Mouse (Mus musculus): ENCODE data around the gene Bst1. TPM values are rescaled to one million over a fixed set of nuclear protein-coding genes. Genes with fewer than 3 reads are reported as not detected.

Gene Bst1
- total and polyA plus RNA-seq, 2 experiments from 2014 or later, result 0.11 to 0.76 TPM

- Histone ChIP-seq H3K9me3 (ENCODE audit: low read length) (no peaks in the 10 kb centered on the region), H3K4me3 (ENCODE audit: low read depth, low read length) (no peak overlapping the region), H3K27ac (ENCODE audit: low read depth, low read length) (no peak overlapping the region), H3K36me3 (ENCODE audit: insufficient read depth) (no peaks in the 10 kb centered on the region), H3K9ac (no peak overlapping the region), H3K4me2 (ENCODE audit: low read depth) (no peak overlapping the region), H3K4me1 (ENCODE audit: insufficient read depth) (no peaks in the 10 kb centered on the region), H3K27me3 (ENCODE audit: insufficient read depth, low read length) (no peaks in the 10 kb centered on the region)
- no peak for DNase-seq
- WGBS, result 93% methylated on average over 2 of the region's 2 CpGs
- ATAC-seq, result no peak
- TF ChIP-seq CTCF (IDR thresholded peaks at IDR 0.05; ENCODE audit: low read depth), result no peak
These were observed 4.1 kb upstream of the Bst1 start for GRCm38 (mm10) chr5:43814536-43814935.

- no peaks in the 10 kb centered on the region for H3K27me3 ChIP-seq (ENCODE audit: insufficient read depth, low read length)
- H3K4me1 ChIP-seq (ENCODE audit: insufficient read depth), result no peaks in the 10 kb centered on the region
- DNase-seq, result no peak
- no peaks in the 10 kb centered on the region for H3K36me3 ChIP-seq (ENCODE audit: insufficient read depth)
- H3K9me3 ChIP-seq (ENCODE audit: low read length), result no peaks in the 10 kb centered on the region
- ATAC-seq, result no peak
- WGBS, result 67% methylated on average over 1 of the region's 1 CpGs
- H3K4me2 ChIP-seq (ENCODE audit: low read depth), result no peak overlapping the region
- no peak overlapping the region for H3K4me3 ChIP-seq (ENCODE audit: low read depth, low read length)
- H3K9ac ChIP-seq, result no peak overlapping the region
- TF ChIP-seq CTCF (IDR thresholded peaks at IDR 0.05; ENCODE audit: low read depth), result no peak
- H3K27ac ChIP-seq (ENCODE audit: low read depth, low read length), result no peak overlapping the region
These were observed 2.9 kb upstream of the Bst1 start for GRCm38 (mm10) chr5:43815769-43816168.

- no peaks in the 10 kb centered on the region for H3K4me1 ChIP-seq (ENCODE audit: insufficient read depth)
- no peaks in the 10 kb centered on the region for H3K9me3 ChIP-seq (ENCODE audit: low read length)
- H3K4me3 ChIP-seq (ENCODE audit: low read depth, low read length), result no peak overlapping the region
- H3K36me3 ChIP-seq (ENCODE audit: insufficient read depth), result no peaks in the 10 kb centered on the region
- DNase-seq (no peak), ATAC-seq (no peak)
- TF ChIP-seq CTCF (IDR thresholded peaks at IDR 0.05; ENCODE audit: low read depth), result no peak
- no peaks in the 10 kb centered on the region for H3K27me3 ChIP-seq (ENCODE audit: insufficient read depth, low read length)
- no peak overlapping the region for H3K9ac ChIP-seq
- H3K4me2 ChIP-seq (ENCODE audit: low read depth), result no peak overlapping the region
- 95% methylated on average over 11 of the region's 11 CpGs for WGBS
- no peak overlapping the region for H3K27ac ChIP-seq (ENCODE audit: low read depth, low read length)
These were observed 2.1 kb downstream of the Bst1 start for GRCm38 (mm10) chr5:43820785-43821184.

GRCm38 (mm10) chr5:43821538-43821937 is 2.9 kb downstream of the Bst1 start, which contains the start of gene Fbxl5:
TSS of gene Fbxl5 (minus strand) at chr5:43821638.
- no peak for DNase-seq
- no peak within 1 kb of the TSS for H3K4me2 ChIP-seq (ENCODE audit: low read depth)
- H3K4me1 ChIP-seq (ENCODE audit: insufficient read depth), result no peaks in the 10 kb centered on the region
- no peaks in the 10 kb centered on the region for H3K27me3 ChIP-seq (ENCODE audit: insufficient read depth, low read length)
- no peak for ATAC-seq
- no peak within 1 kb of the TSS for H3K4me3 ChIP-seq (ENCODE audit: low read depth, low read length)
- H3K36me3 ChIP-seq (ENCODE audit: insufficient read depth), result no peaks in the 10 kb centered on the region
- no peak within 1 kb of the TSS for H3K9ac ChIP-seq
- no peaks in the 10 kb centered on the region for H3K9me3 ChIP-seq (ENCODE audit: low read length)
- TF ChIP-seq CTCF (IDR thresholded peaks at IDR 0.05; ENCODE audit: low read depth), result no peak
- 82% methylated on average over 19 of the region's 19 CpGs for WGBS
- no peak within 1 kb of the TSS for H3K27ac ChIP-seq (ENCODE audit: low read depth, low read length)

GRCm38 (mm10) chr5:43822199-43822598 is 3.5 kb downstream of the Bst1 start:
- 78% methylated on average over 8 of the region's 8 CpGs for WGBS
- Histone ChIP-seq H3K4me1 (ENCODE audit: insufficient read depth) (no peaks in the 10 kb centered on the region), H3K4me3 (ENCODE audit: low read depth, low read length) (no peak overlapping the region), H3K36me3 (ENCODE audit: insufficient read depth) (no peaks in the 10 kb centered on the region), H3K4me2 (ENCODE audit: low read depth) (no peak overlapping the region), H3K27me3 (ENCODE audit: insufficient read depth, low read length) (no peaks in the 10 kb centered on the region), H3K9ac (no peak overlapping the region), H3K9me3 (ENCODE audit: low read length) (no peaks in the 10 kb centered on the region), H3K27ac (ENCODE audit: low read depth, low read length) (no peak overlapping the region)
- no peak for DNase-seq
- no peak for ATAC-seq
- no peak for TF ChIP-seq CTCF (IDR thresholded peaks at IDR 0.05; ENCODE audit: low read depth)

- no peak for TF ChIP-seq CTCF (IDR thresholded peaks at IDR 0.05; ENCODE audit: low read depth)
- no peaks in the 10 kb centered on the region for H3K27me3 ChIP-seq (ENCODE audit: insufficient read depth, low read length)
- H3K4me3 ChIP-seq (ENCODE audit: low read depth, low read length), result no peak overlapping the region
- no peak overlapping the region for H3K27ac ChIP-seq (ENCODE audit: low read depth, low read length)
- WGBS, result 82% methylated on average over 3 of the region's 3 CpGs
- H3K9me3 ChIP-seq (ENCODE audit: low read length), result no peaks in the 10 kb centered on the region
- H3K4me2 ChIP-seq (ENCODE audit: low read depth), result no peak overlapping the region
- ATAC-seq (no peak), DNase-seq (no peak)
- no peaks in the 10 kb centered on the region for H3K36me3 ChIP-seq (ENCODE audit: insufficient read depth)
- H3K9ac ChIP-seq, result no peak overlapping the region
- H3K4me1 ChIP-seq (ENCODE audit: insufficient read depth), result no peaks in the 10 kb centered on the region
These were observed 4.1 kb downstream of the Bst1 start for GRCm38 (mm10) chr5:43822824-43823223.

GRCm38 (mm10) chr5:43824580-43824979 is 5.9 kb downstream of the Bst1 start:
- WGBS, result 90% methylated on average over 3 of the region's 3 CpGs
- Histone ChIP-seq H3K9me3 (ENCODE audit: low read length) (no peaks in the 10 kb centered on the region), H3K9ac (no peak overlapping the region), H3K4me1 (ENCODE audit: insufficient read depth) (no peaks in the 10 kb centered on the region), H3K27me3 (ENCODE audit: insufficient read depth, low read length) (no peaks in the 10 kb centered on the region), H3K27ac (ENCODE audit: low read depth, low read length) (no peak overlapping the region), H3K4me3 (ENCODE audit: low read depth, low read length) (no peak overlapping the region), H3K4me2 (ENCODE audit: low read depth) (no peak overlapping the region), H3K36me3 (ENCODE audit: insufficient read depth) (no peaks in the 10 kb centered on the region)
- ATAC-seq (no peak), DNase-seq (no peak)
- no peak for TF ChIP-seq CTCF (IDR thresholded peaks at IDR 0.05; ENCODE audit: low read depth)

- H3K9ac ChIP-seq, result no peak overlapping the region
- no peaks in the 10 kb centered on the region for H3K4me1 ChIP-seq (ENCODE audit: insufficient read depth)
- H3K4me2 ChIP-seq (ENCODE audit: low read depth), result no peak overlapping the region
- TF ChIP-seq CTCF (IDR thresholded peaks at IDR 0.05; ENCODE audit: low read depth), result no peak
- no peak for ATAC-seq
- no peaks in the 10 kb centered on the region for H3K36me3 ChIP-seq (ENCODE audit: insufficient read depth)
- H3K27me3 ChIP-seq (ENCODE audit: insufficient read depth, low read length), result no peaks in the 10 kb centered on the region
- 79% methylated on average over 2 of the region's 2 CpGs for WGBS
- H3K27ac ChIP-seq (ENCODE audit: low read depth, low read length), result no peak overlapping the region
- no peak overlapping the region for H3K4me3 ChIP-seq (ENCODE audit: low read depth, low read length)
- no peak for DNase-seq
- H3K9me3 ChIP-seq (ENCODE audit: low read length), result no peaks in the 10 kb centered on the region
These were observed 8.2 kb downstream of the Bst1 start for GRCm38 (mm10) chr5:43826883-43827282.

All from forebrain, postnatal 0 days (tissue).